Mouse (Mus musculus) stomach, postnatal 0 days (tissue): Measurements from ENCODE around the gene Akr1b7. TPM values are rescaled to one million over a fixed set of nuclear protein-coding genes. Genes with fewer than 3 reads are reported as not detected.

Experiments
- ATAC-seq: fragments of 200-750 bp; cut with Nextera tagmentation; 2 replicates; pipeline ENCODE4 v1.8.0; 2017; ENCODE audit not compliant: low FRiP score, low TSS enrichment
- DNase-seq: peaks from one replicate; pipeline ENCODE4 v3.0.0-alpha.2; 2016; ENCODE audit warnings: low spot score
- H3K27ac ChIP-seq: fragments of 300-500 bp; sonication (generic); replicated peaks from 2 replicates; pipeline ENCODE4 v1.5.1; 2014; ENCODE audit warnings: mild to moderate bottlenecking, control low read depth
- H3K27me3 ChIP-seq: fragments of 300-500 bp; sonication (generic); 2 replicates; pipeline ENCODE4 v1.6.1; 2014; ENCODE audit warnings: low read length; ENCODE audit not compliant: control insufficient read depth, insufficient read depth
- H3K36me3 ChIP-seq: fragments of 300-500 bp; sonication (generic); 2 replicates; pipeline ENCODE4 v1.6.1; 2014; ENCODE audit warnings: low read length, mixed read lengths; ENCODE audit not compliant: control insufficient read depth, insufficient read depth
- H3K4me1 ChIP-seq: fragments of 300-500 bp; sonication (generic); replicated peaks from 2 replicates; pipeline ENCODE4 v1.6.1; 2014; ENCODE audit warnings: antibody characterized with exemption; ENCODE audit not compliant: control insufficient read depth, insufficient read depth
- H3K4me2 ChIP-seq: fragments of 300-500 bp; sonication (generic); replicated peaks from 2 replicates; pipeline ENCODE4 v1.6.1; 2014; ENCODE audit warnings: low read depth, mild to moderate bottlenecking, control low read depth, moderate library complexity
- H3K4me3 ChIP-seq: fragments of 300-500 bp; sonication (generic); 2 replicates; pipeline ENCODE4 v1.5.1; 2014; ENCODE audit warnings: low read depth, low read length, control low read depth
- H3K9ac ChIP-seq: fragments of 300-500 bp; sonication (generic); 2 replicates; pipeline ENCODE4 v1.6.1; 2014; ENCODE audit warnings: mild to moderate bottlenecking, low read length, control low read depth, mixed read lengths
- H3K9me3 ChIP-seq: fragments of 300-500 bp; sonication (generic); 2 replicates; pipeline ENCODE4 v1.6.1; 2016; ENCODE audit warnings: low read length; ENCODE audit not compliant: control insufficient read depth
- CTCF ChIP-seq: IDR thresholded peaks from 2 replicates; pipeline ENCODE4 v1.5.1; 2016; ENCODE audit warnings: antibody characterized with exemption, low read depth, mild to moderate bottlenecking, moderate library complexity
- EP300 ChIP-seq: optimal IDR thresholded peaks from 2 replicates; pipeline ENCODE3; 2016; ENCODE audit warnings: antibody characterized with exemption
- whole genome bisulfite sequencing: fragments of 180-500 bp; shearing (Covaris S2); extraction: QIAGEN DNeasy Blood & Tissue Kit; methylation state at CpG from one replicate; pipeline ENCODE4 v1.1.7; 2014; 5-methylcytosine and 5-hydroxymethylcytosine counted together
- polyA plus RNA-seq: library from polyadenylated mRNA; unstranded; fragments of >200 nt; fragmentation: Nextera tagmentation; extraction: Ambion mirVana; gene quantifications from 2 replicates; pipeline ENCODE4 v1.2.1, GENCODE M21; 2015

Gene Akr1b7
- polyA plus RNA-seq, 1 experiment from 2014 or later = 0.17 TPM

GRCm38 (mm10) chr6:34448696-34449095 lies 36.6 kb downstream of the Akr1b7 start:
- no peaks in the 10 kb centered on the region for H3K27me3 ChIP-seq
- H3K4me2 ChIP-seq = no peak overlapping the region
- no peaks in the 10 kb centered on the region for H3K36me3 ChIP-seq
- H3K27ac ChIP-seq = no peak overlapping the region
- ATAC-seq (no peak), DNase-seq (no peak)
- 55% methylated on average over 1 of the region's 1 CpGs for WGBS
- no peak overlapping the region for H3K9ac ChIP-seq
- no peaks in the 10 kb centered on the region for H3K9me3 ChIP-seq
- no peak overlapping the region for H3K4me3 ChIP-seq
- no peaks in the 10 kb centered on the region for H3K4me1 ChIP-seq
- no peak for TF ChIP-seq CTCF
- no peak for TF ChIP-seq EP300

GRCm38 (mm10) chr6:34452963-34453770 lies 41.0 kb downstream of the Akr1b7 start:
- H3K4me3 ChIP-seq = no peak overlapping the region
- DNase-seq = no peak
- no peak for ATAC-seq

GRCm38 (mm10) chr6:34459456-34459855 lies 47.3 kb downstream of the Akr1b7 start:
- Histone ChIP-seq H3K4me2 (no peak overlapping the region), H3K9me3 (no peaks in the 10 kb centered on the region), H3K27ac (no peak overlapping the region), H3K4me1 (no peaks in the 10 kb centered on the region), H3K36me3 (no peaks in the 10 kb centered on the region), H3K9ac (no peak overlapping the region), H3K4me3 (no peak overlapping the region), H3K27me3 (no peaks in the 10 kb centered on the region)
- TF ChIP-seq CTCF = no peak
- no peak for TF ChIP-seq EP300
- DNase-seq (no peak), ATAC-seq (no peak)

More at GRCm38 (mm10) chr6:34452963-34453770, 41.0 kb downstream of the Akr1b7 start:
- H3K4me1 ChIP-seq = no peaks in the 10 kb centered on the region
- no peak overlapping the region for H3K9ac ChIP-seq
- TF ChIP-seq EP300 (no peak), CTCF (no peak)
- H3K9me3 ChIP-seq = no peaks in the 10 kb centered on the region
- no peaks in the 10 kb centered on the region for H3K36me3 ChIP-seq
- WGBS = 37% methylated on average over 7 of the region's 7 CpGs
- no peak overlapping the region for H3K4me2 ChIP-seq
- H3K27me3 ChIP-seq = no peaks in the 10 kb centered on the region
- no peak overlapping the region for H3K27ac ChIP-seq

DNA sequence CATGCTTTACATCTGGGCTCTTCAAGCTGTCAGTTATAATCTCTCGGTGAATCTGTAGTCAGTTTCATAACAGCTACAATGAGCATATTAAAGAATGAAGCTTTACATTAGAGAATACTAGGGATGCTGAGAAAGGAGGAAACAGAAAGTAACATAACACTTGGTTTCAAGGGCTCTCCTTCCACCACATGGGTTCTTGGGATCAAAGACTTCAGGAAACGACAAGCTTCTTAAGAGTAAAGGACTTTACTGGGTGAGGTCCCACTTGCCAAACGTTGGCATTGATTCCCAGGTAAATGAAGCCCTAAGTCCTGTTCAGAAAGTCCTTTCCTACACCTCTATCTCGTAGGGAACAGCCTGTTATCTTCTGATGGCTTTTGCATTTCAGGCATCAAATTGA lies 48.5 kb downstream of the Akr1b7 start:
- H3K4me2 ChIP-seq = no peak overlapping the region
- no peaks in the 10 kb centered on the region for H3K27me3 ChIP-seq
- no peaks in the 10 kb centered on the region for H3K9me3 ChIP-seq
- no peak overlapping the region for H3K9ac ChIP-seq
- H3K27ac ChIP-seq = no peak overlapping the region
- ATAC-seq (no peak), DNase-seq (no peak)
- H3K4me1 ChIP-seq = no peaks in the 10 kb centered on the region
- H3K4me3 ChIP-seq = no peak overlapping the region
- TF ChIP-seq EP300 (no peak), CTCF (no peak)
- H3K36me3 ChIP-seq = no peaks in the 10 kb centered on the region
- WGBS = 45% methylated on average over 4 of the region's 4 CpGs

DNA sequence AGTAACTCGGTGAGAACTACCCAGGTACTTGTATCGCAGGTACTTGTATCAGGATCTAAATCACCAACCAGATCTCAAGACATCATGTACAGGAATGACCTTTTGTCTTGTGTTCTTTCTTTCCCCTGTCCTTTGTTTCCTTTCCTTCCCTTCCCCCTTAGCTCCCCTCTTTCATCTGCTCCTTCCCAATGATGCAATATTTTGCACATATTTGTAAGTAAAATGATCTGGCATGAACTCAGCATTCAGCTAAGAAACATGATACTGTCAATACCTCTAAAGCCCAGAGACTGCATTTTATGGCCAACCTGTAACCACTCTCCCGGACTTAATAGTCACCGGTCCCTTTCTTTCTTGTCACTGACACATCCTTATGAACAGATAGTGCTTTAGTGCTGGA lies 51.4 kb downstream of the Akr1b7 start:
- WGBS = 94% methylated on average over 4 of the region's 4 CpGs
- no peak overlapping the region for H3K9ac ChIP-seq
- no peaks in the 10 kb centered on the region for H3K36me3 ChIP-seq
- ATAC-seq (no peak), DNase-seq (no peak)
- TF ChIP-seq EP300 (no peak), CTCF (no peak)
- H3K4me3 ChIP-seq = no peak overlapping the region
- no peaks in the 10 kb centered on the region for H3K4me1 ChIP-seq
- H3K27ac ChIP-seq = no peak overlapping the region
- H3K27me3 ChIP-seq = no peaks in the 10 kb centered on the region
- no peak overlapping the region for H3K4me2 ChIP-seq
- H3K9me3 ChIP-seq = no peaks in the 10 kb centered on the region

GRCm38 (mm10) chr6:34471434-34472110 lies 59.4 kb downstream of the Akr1b7 start:
- 61% methylated on average over 12 of the region's 12 CpGs for WGBS
- DNase-seq = no peak

More at GRCm38 (mm10) chr6:34471434-34472110, 59.4 kb downstream of the Akr1b7 start:
- TF ChIP-seq EP300 = no peak
- TF ChIP-seq CTCF = no peak
- H3K27ac ChIP-seq = no peak overlapping the region
- H3K9me3 ChIP-seq = no peaks in the 10 kb centered on the region
- no peaks in the 10 kb centered on the region for H3K4me1 ChIP-seq
- no peaks in the 10 kb centered on the region for H3K27me3 ChIP-seq
- no peak overlapping the region for H3K4me3 ChIP-seq
- no peak overlapping the region for H3K4me2 ChIP-seq
- H3K9ac ChIP-seq = no peak overlapping the region
- no peaks in the 10 kb centered on the region for H3K36me3 ChIP-seq
- ATAC-seq = no peak

Other genes starting within 250 kb of the Akr1b7 start
- gene Slc35b4, start 235.2 kb upstream of the Akr1b7 start, polyA plus RNA-seq = 17.2 and 18.7 TPM in 2 replicates
- gene Akr1b3, start 94.9 kb upstream of the Akr1b7 start, polyA plus RNA-seq = 188 TPM in 2 replicates
- 96.1 and 112 TPM in 2 replicates for gene Akr1b8, start 58.2 kb upstream of the Akr1b7 start, polyA plus RNA-seq
- 18.3 and 20.0 TPM in 2 replicates for gene Akr1b10, start 28.1 kb upstream of the Akr1b7 start, polyA plus RNA-seq
- 25.5 and 30.1 TPM in 2 replicates for gene Bpgm, start 63.9 kb downstream of the Akr1b7 start, polyA plus RNA-seq
- 199 and 301 TPM in 2 replicates for gene Cald1, start 186.2 kb downstream of the Akr1b7 start, polyA plus RNA-seq